Mouse (Mus musculus) embryonic fibroblast, embryonic 13.5 days (primary cell): ENCODE data around the gene Gm20708. TPM values are rescaled to one million over a fixed set of nuclear protein-coding genes. Genes with fewer than 3 reads are reported as not detected.

Source experiments
- H3K27ac ChIP-seq: 2 replicates; pipeline ENCODE4 v1.5.1; 2012; ENCODE audit warnings: low read length, control low read depth, inconsistent platforms; ENCODE audit not compliant: insufficient read depth
- H3K4me1 ChIP-seq: 2 replicates; pipeline ENCODE4 v1.6.1; 2011; ENCODE audit warnings: low read length; ENCODE audit not compliant: control insufficient read depth, insufficient read depth
- H3K4me3 ChIP-seq: 2 replicates; pipeline ENCODE4 v1.5.1; 2011; ENCODE audit warnings: mild to moderate bottlenecking, control low read depth, low read length; ENCODE audit not compliant: insufficient read depth
- CTCF ChIP-seq: IDR thresholded peaks from 2 replicates; pipeline ENCODE4 v1.5.1; 2011; ENCODE audit warnings: mild to moderate bottlenecking, control low read depth, low read length, moderate library complexity, borderline replicate concordance; ENCODE audit not compliant: insufficient read depth
- POLR2A ChIP-seq: IDR thresholded peaks from 2 replicates; pipeline ENCODE4 v1.6.1; 2011; ENCODE audit warnings: low read depth, mild to moderate bottlenecking, control low read depth, low read length, moderate library complexity
- polyA plus RNA-seq: library from polyadenylated mRNA; stranded (reverse); fragments of >200 nt; gene quantifications from 2 replicates; pipeline ENCODE4 v1.2.4, GENCODE M21; 2011; ENCODE audit warnings: low read depth; ENCODE audit not compliant: missing spikeins, insufficient read length

Gm20708 gene
- polyA plus RNA-seq, 1 experiment: 0.49 TPM

- Histone ChIP-seq H3K27ac (no peak overlapping the region), H3K4me3 (no peak overlapping the region), H3K4me1 (peaks cover 8% of the 10 kb centered on the region; the same call in 1 of the 2 replicates)
- no peak for TF ChIP-seq POLR2A
- no peak for TF ChIP-seq CTCF
These were observed 36.2 kb downstream of the Gm20708 start for GRCm38 (mm10) chr11:117845651-117846050.

- TF ChIP-seq POLR2A: no peak
- no peak for TF ChIP-seq CTCF
- H3K27ac ChIP-seq: no peak overlapping the region
- no peak overlapping the region for H3K4me3 ChIP-seq
- H3K4me1 ChIP-seq: peaks cover 8% of the 10 kb centered on the region; the same call in 1 of the 2 replicates
These were observed 37.2 kb downstream of the Gm20708 start for GRCm38 (mm10) chr11:117846640-117847039.

GRCm38 (mm10) chr11:117847593-117848215 lies 38.2 kb downstream of the Gm20708 start:
- Histone ChIP-seq H3K27ac (peak overlapping the region; percentile 82), H3K4me1 (peaks cover 8% of the 10 kb centered on the region; the same call in 1 of the 2 replicates), H3K4me3 (peak overlapping the region; percentile 59)
- TF ChIP-seq CTCF (no peak), POLR2A (no peak; the same call in 1 of the 2 replicates)

GRCm38 (mm10) chr11:117848271-117848984 lies 39.0 kb downstream of the Gm20708 start:
- H3K4me3 ChIP-seq: peak overlapping the region; percentile 59
- H3K27ac ChIP-seq: peak overlapping the region; percentile 82
- TF ChIP-seq CTCF (no peak), POLR2A (peak; percentile 47)
- peaks cover 4% of the 10 kb centered on the region; the same call in 1 of the 2 replicates for H3K4me1 ChIP-seq

GRCm38 (mm10) chr11:117848985-117849671 lies 39.7 kb downstream of the Gm20708 start, which contains the start of gene Birc5:
Gene Birc5, plus strand, starts transcription at chr11:117849251.
- TF ChIP-seq POLR2A: peak; percentile 94
- TF ChIP-seq CTCF: no peak
- H3K4me3 ChIP-seq: peak within 1 kb of the TSS; percentile 79
- H3K4me1 ChIP-seq: peaks cover 4% of the 10 kb centered on the region; the same call in 1 of the 2 replicates
- peak within 1 kb of the TSS; percentile 82 for H3K27ac ChIP-seq

GRCm38 (mm10) chr11:117852875-117853274 lies 43.4 kb downstream of the Gm20708 start:
- Histone ChIP-seq H3K4me1 (0 out of 2 replicates have a peak, but pooled peaks cover 4% of the 10 kb centered on the region), H3K27ac (no peak overlapping the region), H3K4me3 (no peak overlapping the region)
- no peak for TF ChIP-seq CTCF

GRCm38 (mm10) chr11:117854241-117854640 lies 44.8 kb downstream of the Gm20708 start:
- Histone ChIP-seq H3K27ac (no peak overlapping the region), H3K4me1 (0 out of 2 replicates have a peak, but pooled peaks cover 4% of the 10 kb centered on the region), H3K4me3 (no peak overlapping the region)
- TF ChIP-seq POLR2A (no peak), CTCF (no peak)

GRCm38 (mm10) chr11:117855360-117855759 lies 45.9 kb downstream of the Gm20708 start:
- Histone ChIP-seq H3K27ac (no peak overlapping the region), H3K4me1 (0 out of 2 replicates have a peak, but pooled peaks cover 2% of the 10 kb centered on the region), H3K4me3 (no peak overlapping the region)
- TF ChIP-seq CTCF (no peak), POLR2A (no peak)

- no peak overlapping the region for H3K4me3 ChIP-seq
- TF ChIP-seq CTCF (no peak), POLR2A (no peak)
These were observed 46.5 kb downstream of the Gm20708 start for GRCm38 (mm10) chr11:117855975-117856374.

More at GRCm38 (mm10) chr11:117855975-117856374, 46.5 kb downstream of the Gm20708 start:
- Histone ChIP-seq H3K4me1 (no peaks in the 10 kb centered on the region), H3K27ac (no peak overlapping the region)
